Mouse (Mus musculus) 416B (cell line): Measurements from ENCODE around the gene Zswim3.

Experiments
- DNase-seq: peaks from one replicate; pipeline ENCODE4 v3.0.0; 2011; ENCODE audit warnings: low read depth

Gene Zswim3

GRCm38 (mm10) chr2:164781876-164782275, 23.0 kb upstream of the Zswim3 start:
- no peak for DNase-seq

GRCm38 (mm10) chr2:164783926-164784581, 20.8 kb upstream of the Zswim3 start:
- peak; percentile 74 for DNase-seq

- no peak for DNase-seq
These were observed 20.0 kb upstream of the Zswim3 start for GRCm38 (mm10) chr2:164784869-164785420.

GRCm38 (mm10) chr2:164785481-164786387, 19.2 kb upstream of the Zswim3 start, which contains the start of gene Snx21:
Snx21 (plus strand) TSS chr2:164785823.
- peak; percentile 74 for DNase-seq

GRCm38 (mm10) chr2:164786388-164786885, 18.5 kb upstream of the Zswim3 start:
- peak; percentile 40 for DNase-seq

- DNase-seq, result peak; percentile 77
These were observed 17.9 kb upstream of the Zswim3 start for GRCm38 (mm10) chr2:164787032-164787431.

GRCm38 (mm10) chr2:164787779-164788178, 17.1 kb upstream of the Zswim3 start:
- no peak for DNase-seq

GRCm38 (mm10) chr2:164788411-164788810, 16.5 kb upstream of the Zswim3 start:
- no peak for DNase-seq

GRCm38 (mm10) chr2:164790451-164790850, 14.4 kb upstream of the Zswim3 start:
- peak; percentile 11 for DNase-seq

GRCm38 (mm10) chr2:164791841-164792261, 13.0 kb upstream of the Zswim3 start:
- DNase-seq, result no peak

- no peak for DNase-seq
These were observed 12.3 kb upstream of the Zswim3 start for GRCm38 (mm10) chr2:164792400-164793190.

GRCm38 (mm10) chr2:164793236-164793635, 11.7 kb upstream of the Zswim3 start:
- DNase-seq, result peak; percentile 56

- peak; percentile 62 for DNase-seq
These were observed 11.1 kb upstream of the Zswim3 start for GRCm38 (mm10) chr2:164793772-164794171.

- peak; percentile 91 for DNase-seq
These were observed 10.6 kb upstream of the Zswim3 start for GRCm38 (mm10) chr2:164794293-164794692.

GRCm38 (mm10) chr2:164795868-164796267, 9.0 kb upstream of the Zswim3 start:
- DNase-seq, result no peak

GRCm38 (mm10) chr2:164798554-164798953, 6.3 kb upstream of the Zswim3 start:
- DNase-seq, result peak; percentile 76

GRCm38 (mm10) chr2:164800252-164801004, 4.5 kb upstream of the Zswim3 start:
- no peak for DNase-seq

- DNase-seq, result peak; percentile 29
These were observed 1.5 kb upstream of the Zswim3 start for GRCm38 (mm10) chr2:164803201-164803920.

GRCm38 (mm10) chr2:164803921-164804313, 981 bp upstream of the Zswim3 start:
- peak; percentile 21 for DNase-seq

- DNase-seq, result no peak
These were observed 427 bp downstream of the Zswim3 start for GRCm38 (mm10) chr2:164805332-164805718.
